8 mouse cellular contexts compared by ENCODE assay signal in genomic region chr3:51728456-51728855, GRCm38 (mm10).
DNase-seq lines count a peak whose midpoint lies in the region; ATAC-seq lines count a peak whose summit lies in the region.

No protein-coding gene starts in this region.

- 89% methylated on average over 12 of the region's 12 CpGs for WGBS in forebrain, embryonic 10.5 days
- 86% methylated on average over 8 of the region's 12 CpGs for WGBS in forebrain, embryonic 13.5 days
- 9% methylated on average over 12 of the region's 12 CpGs for WGBS in heart, embryonic 12.5 days
- WGBS in limb, embryonic 13.5 days, result 66% methylated on average over 12 of the region's 12 CpGs

- no peak overlapping the region for H3K4me2 ChIP-seq in forebrain, embryonic 13.5 days
- peak overlapping the region; percentile 61 for H3K4me2 ChIP-seq in heart, embryonic 12.5 days
- no peak overlapping the region for H3K4me2 ChIP-seq in limb, embryonic 13.5 days (replicated peaks)

- no peak for ATAC-seq in forebrain, embryonic 13.5 days
- peak; percentile 97 for ATAC-seq in heart, embryonic 12.5 days (ENCODE audit: insufficient number of reproducible peaks, low FRiP score)
- ATAC-seq in limb, embryonic 13.5 days (ENCODE audit: low FRiP score, low read depth), result peak; percentile 44; the same call in 1 of the 2 replicates

- no peak for DNase-seq in forebrain, embryonic 10.5 days (ENCODE audit: extremely low spot score, low spot score)
- peak; percentile 88 for DNase-seq in MEL-GATA-1-ER (ENCODE audit: extremely low read depth, low read depth)
- DNase-seq in cerebellum, postnatal 4 days (ENCODE audit: low spot score in 2 of 2), result no peak
- DNase-seq in frontal cortex, adult 2 months (ENCODE audit: extremely low spot score in 1 of 2, low spot score in 1 of 2), result no peak
- no peak for DNase-seq in cerebellum, adult 8-10 months

- H3K4me3 ChIP-seq in forebrain, embryonic 10.5 days, result no peak overlapping the region
- H3K4me3 ChIP-seq in forebrain, embryonic 13.5 days, result no peak overlapping the region
- H3K4me3 ChIP-seq in heart, embryonic 12.5 days, result 0 out of 2 replicates have a peak overlapping the region, but pooled peaks have one; percentile 5
- no peak overlapping the region for H3K4me3 ChIP-seq in limb, embryonic 13.5 days

- H3K27me3 ChIP-seq in forebrain, embryonic 10.5 days (ENCODE audit: poor library complexity, severe bottlenecking), result no peaks in the 10 kb centered on the region
- no peaks in the 10 kb centered on the region for H3K27me3 ChIP-seq in forebrain, embryonic 13.5 days
- no peaks in the 10 kb centered on the region for H3K27me3 ChIP-seq in heart, embryonic 12.5 days (replicated peaks)
- H3K27me3 ChIP-seq in limb, embryonic 13.5 days, result peaks cover 6% of the 10 kb centered on the region; the same call in 1 of the 2 replicates

- peak overlapping the region; percentile 67; the same call in 1 of the 2 replicates for H3K27ac ChIP-seq in forebrain, embryonic 10.5 days
- H3K27ac ChIP-seq in forebrain, embryonic 13.5 days, result no peak overlapping the region
- peak overlapping the region; percentile 96 for H3K27ac ChIP-seq in heart, embryonic 12.5 days (ENCODE audit: poor library complexity, severe bottlenecking)
- H3K27ac ChIP-seq in limb, embryonic 13.5 days, result no peak overlapping the region

- H3K9me3 ChIP-seq in forebrain, embryonic 10.5 days, result no peaks in the 10 kb centered on the region
- H3K9me3 ChIP-seq in forebrain, embryonic 13.5 days (replicated peaks), result no peaks in the 10 kb centered on the region
- no peaks in the 10 kb centered on the region for H3K9me3 ChIP-seq in heart, embryonic 12.5 days (replicated peaks)
- no peaks in the 10 kb centered on the region for H3K9me3 ChIP-seq in limb, embryonic 13.5 days

- no peak overlapping the region for H3K9ac ChIP-seq in forebrain, embryonic 13.5 days
- peak overlapping the region; percentile 10; the same call in 1 of the 2 replicates for H3K9ac ChIP-seq in heart, embryonic 12.5 days
- no peak overlapping the region for H3K9ac ChIP-seq in limb, embryonic 13.5 days

- H3K36me3 ChIP-seq in forebrain, embryonic 10.5 days (replicated peaks), result no peaks in the 10 kb centered on the region
- no peaks in the 10 kb centered on the region for H3K36me3 ChIP-seq in forebrain, embryonic 13.5 days (ENCODE audit: poor library complexity, severe bottlenecking)
- no peaks in the 10 kb centered on the region for H3K36me3 ChIP-seq in heart, embryonic 12.5 days
- H3K36me3 ChIP-seq in limb, embryonic 13.5 days, result no peaks in the 10 kb centered on the region

- H3K4me1 ChIP-seq in forebrain, embryonic 10.5 days, result peaks cover 29% of the 10 kb centered on the region
- H3K4me1 ChIP-seq in forebrain, embryonic 13.5 days, result peaks cover 30% of the 10 kb centered on the region
- H3K4me1 ChIP-seq in heart, embryonic 12.5 days (replicated peaks), result peaks cover 71% of the 10 kb centered on the region
- H3K4me1 ChIP-seq in limb, embryonic 13.5 days, result peaks cover 24% of the 10 kb centered on the region

Comparison
In these comparisons a context has a peak if more than half of its experiments do, and no peak if none do; other contexts are left out.
1. H3K27ac ChIP-seq: peak in forebrain, embryonic 10.5 days (single experiment) and heart, embryonic 12.5 days (single experiment); none in forebrain, embryonic 13.5 days (single experiment) and limb, embryonic 13.5 days (single experiment).